Mouse (Mus musculus): ENCODE measurements around the gene Fbxw7. TPM values are rescaled to one million over a fixed set of nuclear protein-coding genes. Genes with fewer than 3 reads are reported as not detected.

The Fbxw7 gene
- total and polyA plus RNA-seq, 3 experiments, result 5.8 to 27.5 (median 16.8) TPM

GRCm38 (mm10) chr3:84820654-84821201 is 5.7 kb downstream of the Fbxw7 start:
- peaks cover 27% of the 10 kb centered on the region for H3K4me1 ChIP-seq (ENCODE audit: insufficient read depth, low read depth, low read length)
- no peak for ATAC-seq (ENCODE audit: extremely low read depth, insufficient number of reproducible peaks, low FRiP score, poor library complexity, severe bottlenecking)
- H3K27me3 ChIP-seq (ENCODE audit: insufficient read depth, low read length), result no peaks in the 10 kb centered on the region
- DNase-seq (ENCODE audit: low spot score), result no peak
- no peak for TF ChIP-seq POLR2AphosphoS5 (IDR thresholded peaks at IDR 0.05; ENCODE audit: insufficient replicate concordance, low read depth, low read length)
- TF ChIP-seq TAL1 (conservative IDR thresholded peaks at IDR 0.05; ENCODE audit: low read depth, low read length), result no peak
- no peak for TF ChIP-seq GATA1 (IDR thresholded peaks at IDR 0.05; ENCODE audit: borderline replicate concordance, low read length)
- no peak for TF ChIP-seq CTCF (IDR thresholded peaks at IDR 0.05; ENCODE audit: low read depth, low read length)
- no peak for TF ChIP-seq GATA2 (IDR thresholded peaks at IDR 0.05; ENCODE audit: borderline replicate concordance, low read depth, low read length)
- no peaks in the 10 kb centered on the region for H3K9me3 ChIP-seq (replicated peaks)
- no peak overlapping the region for H3K4me3 ChIP-seq (ENCODE audit: low read depth, low read length)
- peaks cover 46% of the 10 kb centered on the region for H3K36me3 ChIP-seq (replicated peaks)

GRCm38 (mm10) chr3:84825990-84826389 is 10.9 kb downstream of the Fbxw7 start:
- H3K4me1 ChIP-seq (ENCODE audit: insufficient read depth, low read depth, low read length), result peaks cover 19% of the 10 kb centered on the region
- H3K36me3 ChIP-seq (replicated peaks), result peaks cover 34% of the 10 kb centered on the region
- TF ChIP-seq TAL1 (conservative IDR thresholded peaks at IDR 0.05; ENCODE audit: low read depth, low read length), result no peak
- no peak for TF ChIP-seq POLR2AphosphoS5 (IDR thresholded peaks at IDR 0.05; ENCODE audit: insufficient replicate concordance, low read depth, low read length)
- no peak for TF ChIP-seq GATA1 (IDR thresholded peaks at IDR 0.05; ENCODE audit: borderline replicate concordance, low read length)
- TF ChIP-seq CTCF (IDR thresholded peaks at IDR 0.05; ENCODE audit: low read depth, low read length), result no peak
- no peak for TF ChIP-seq GATA2 (IDR thresholded peaks at IDR 0.05; ENCODE audit: borderline replicate concordance, low read depth, low read length)
- DNase-seq (ENCODE audit: low spot score) (no peak), ATAC-seq (ENCODE audit: extremely low read depth, insufficient number of reproducible peaks, low FRiP score, poor library complexity, severe bottlenecking) (no peak)
- no peaks in the 10 kb centered on the region for H3K9me3 ChIP-seq (replicated peaks)
- no peak overlapping the region for H3K4me3 ChIP-seq (ENCODE audit: low read depth, low read length)
- no peaks in the 10 kb centered on the region for H3K27me3 ChIP-seq (ENCODE audit: insufficient read depth, low read length)

GRCm38 (mm10) chr3:84826405-84826804 is 11.3 kb downstream of the Fbxw7 start:
- Histone ChIP-seq H3K9me3 (replicated peaks) (no peaks in the 10 kb centered on the region), H3K4me3 (ENCODE audit: low read depth, low read length) (no peak overlapping the region), H3K36me3 (replicated peaks) (peaks cover 33% of the 10 kb centered on the region), H3K4me1 (ENCODE audit: insufficient read depth, low read depth, low read length) (peaks cover 19% of the 10 kb centered on the region), H3K27me3 (ENCODE audit: insufficient read depth, low read length) (no peaks in the 10 kb centered on the region)
- DNase-seq (ENCODE audit: low spot score) (no peak), ATAC-seq (ENCODE audit: extremely low read depth, insufficient number of reproducible peaks, low FRiP score, poor library complexity, severe bottlenecking) (no peak)
- TF ChIP-seq GATA2 (IDR thresholded peaks at IDR 0.05; ENCODE audit: borderline replicate concordance, low read depth, low read length), result no peak
- no peak for TF ChIP-seq CTCF (IDR thresholded peaks at IDR 0.05; ENCODE audit: low read depth, low read length)
- TF ChIP-seq GATA1 (IDR thresholded peaks at IDR 0.05; ENCODE audit: borderline replicate concordance, low read length), result no peak
- no peak for TF ChIP-seq TAL1 (conservative IDR thresholded peaks at IDR 0.05; ENCODE audit: low read depth, low read length)
- TF ChIP-seq POLR2AphosphoS5 (IDR thresholded peaks at IDR 0.05; ENCODE audit: insufficient replicate concordance, low read depth, low read length), result no peak

- DNase-seq (ENCODE audit: low spot score) (no peak), ATAC-seq (ENCODE audit: extremely low read depth, insufficient number of reproducible peaks, low FRiP score, poor library complexity, severe bottlenecking) (no peak)
- no peak overlapping the region for H3K4me3 ChIP-seq (ENCODE audit: low read depth, low read length)
- H3K27me3 ChIP-seq (ENCODE audit: insufficient read depth, low read length), result no peaks in the 10 kb centered on the region
- no peaks in the 10 kb centered on the region for H3K9me3 ChIP-seq (replicated peaks)
- peaks cover 35% of the 10 kb centered on the region for H3K36me3 ChIP-seq (replicated peaks)
- peaks cover 19% of the 10 kb centered on the region for H3K4me1 ChIP-seq (ENCODE audit: insufficient read depth, low read depth, low read length)
- no peak for TF ChIP-seq CTCF (IDR thresholded peaks at IDR 0.05; ENCODE audit: low read depth, low read length)
- TF ChIP-seq POLR2AphosphoS5 (IDR thresholded peaks at IDR 0.05; ENCODE audit: insufficient replicate concordance, low read depth, low read length), result no peak
- no peak for TF ChIP-seq TAL1 (conservative IDR thresholded peaks at IDR 0.05; ENCODE audit: low read depth, low read length)
Observed at GRCm38 (mm10) chr3:84826938-84827337, 11.9 kb downstream of the Fbxw7 start.

- TF ChIP-seq POLR2AphosphoS5 (IDR thresholded peaks at IDR 0.05; ENCODE audit: insufficient replicate concordance, low read depth, low read length), result no peak
- no peak for TF ChIP-seq GATA2 (IDR thresholded peaks at IDR 0.05; ENCODE audit: borderline replicate concordance, low read depth, low read length)
- no peak for TF ChIP-seq GATA1 (IDR thresholded peaks at IDR 0.05; ENCODE audit: borderline replicate concordance, low read length)
- no peak for TF ChIP-seq CTCF (IDR thresholded peaks at IDR 0.05; ENCODE audit: low read depth, low read length)
- no peak for TF ChIP-seq TAL1 (conservative IDR thresholded peaks at IDR 0.05; ENCODE audit: low read depth, low read length)
- Histone ChIP-seq H3K4me3 (ENCODE audit: low read depth, low read length) (no peak overlapping the region), H3K9me3 (replicated peaks) (no peaks in the 10 kb centered on the region), H3K4me1 (ENCODE audit: insufficient read depth, low read depth, low read length) (peaks cover 19% of the 10 kb centered on the region), H3K36me3 (replicated peaks) (peaks cover 36% of the 10 kb centered on the region), H3K27me3 (ENCODE audit: insufficient read depth, low read length) (no peaks in the 10 kb centered on the region)
- ATAC-seq (ENCODE audit: extremely low read depth, insufficient number of reproducible peaks, low FRiP score, poor library complexity, severe bottlenecking) (no peak), DNase-seq (ENCODE audit: low spot score) (no peak)
Observed at GRCm38 (mm10) chr3:84827617-84828016, 12.5 kb downstream of the Fbxw7 start.

- TF ChIP-seq POLR2AphosphoS5 (IDR thresholded peaks at IDR 0.05; ENCODE audit: insufficient replicate concordance, low read depth, low read length) (no peak), GATA1 (IDR thresholded peaks at IDR 0.05; ENCODE audit: borderline replicate concordance, low read length) (no peak), CTCF (IDR thresholded peaks at IDR 0.05; ENCODE audit: low read depth, low read length) (no peak), TAL1 (conservative IDR thresholded peaks at IDR 0.05; ENCODE audit: low read depth, low read length) (no peak), GATA2 (IDR thresholded peaks at IDR 0.05; ENCODE audit: borderline replicate concordance, low read depth, low read length) (no peak)
- Histone ChIP-seq H3K36me3 (replicated peaks) (peaks cover 34% of the 10 kb centered on the region), H3K27me3 (ENCODE audit: insufficient read depth, low read length) (no peaks in the 10 kb centered on the region), H3K4me3 (ENCODE audit: low read depth, low read length) (no peak overlapping the region), H3K9me3 (replicated peaks) (no peaks in the 10 kb centered on the region), H3K4me1 (ENCODE audit: insufficient read depth, low read depth, low read length) (peaks cover 21% of the 10 kb centered on the region)
- ATAC-seq (ENCODE audit: extremely low read depth, insufficient number of reproducible peaks, low FRiP score, poor library complexity, severe bottlenecking) (no peak), DNase-seq (ENCODE audit: low spot score) (no peak)
Observed at GRCm38 (mm10) chr3:84829366-84829765, 14.3 kb downstream of the Fbxw7 start.

Data from G1E (cell line).